In the genomic region with DNA sequence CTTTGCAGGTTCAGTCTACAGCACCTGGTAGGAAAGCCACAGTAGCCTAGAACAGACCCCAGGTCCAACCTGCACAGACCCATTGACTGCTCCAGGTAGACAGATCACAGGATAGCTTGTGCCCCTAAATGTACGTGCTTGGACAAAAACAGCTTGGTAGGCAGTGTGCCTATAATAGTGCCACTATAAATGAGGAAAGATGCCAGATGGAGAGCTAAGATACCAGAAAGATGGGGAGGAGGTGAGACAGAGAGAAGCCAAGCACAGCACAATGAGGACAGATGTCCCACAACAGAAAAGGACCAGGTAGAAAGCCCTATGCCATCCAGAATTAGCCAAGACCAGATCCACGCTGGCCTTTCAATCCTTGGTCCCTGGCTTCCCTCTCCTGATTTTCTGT, we compare ENCODE assay signal across 31 mouse cellular contexts. TPM values are rescaled to one million over a fixed set of nuclear protein-coding genes. Genes with fewer than 3 reads are reported as not detected.
DNase-seq lines count a peak whose midpoint lies in the region; ATAC-seq and TF ChIP-seq lines count a peak whose summit lies in the region.
"Had no signal": no experiment of that assay in that cellular context is flagged by ENCODE, and none has a peak within 500 bp of the region (broad histone marks: within the 10 kb centered on the region; RNA-seq: fewer than 3 reads in every experiment).

No protein-coding gene starts in this region.

- peak overlapping the region; percentile 53 for H3K27ac ChIP-seq in left cerebral cortex, adult 2 months
- H3K27ac ChIP-seq: embryonic facial prominence, embryonic 13.5 days; embryonic facial prominence, embryonic 15.5 days; forebrain, embryonic 10.5 days; forebrain, embryonic 12.5 days had no signal

- no peak for TF ChIP-seq CTCF in left cerebral cortex, adult 2 months (IDR thresholded peaks at IDR 0.05)

- ATAC-seq in frontal cortex, adult (ENCODE audit: low TSS enrichment), result peak; percentile 21; the same call in 1 of the 2 replicates
- ATAC-seq: activated CD4-positive, CD25-positive, alpha-beta regulatory T cell, adult 4 months; CD4-positive, CD25-positive, alpha-beta regulatory T cell, adult 4 months; forebrain, embryonic 14.5 days; forebrain, embryonic 16.5 days; Patski had no signal

- intact Hi-C loops in left cerebral cortex, adult 2 months (cut with DNase I), result loop anchor here (5.0 kb wide), 1 partner anchor 45 kb away; no protein-coding TSS in a partner anchor

- DNase-seq in frontal cortex, postnatal 10 days (ENCODE audit: low spot score in 2 of 2), result no peak
- no peak for DNase-seq in left cerebral cortex, adult 2 months (ENCODE audit: extremely low spot score in 1 of 2, low spot score in 2 of 2)
- no peak for DNase-seq in left cerebral cortex, adult 18-20 months (ENCODE audit: low spot score in 2 of 2)
- peak; percentile 60 for DNase-seq in brain, adult 2 months (ENCODE audit: low read depth, low spot score)
- no peak for DNase-seq in testis, postnatal 14 days (ENCODE audit: low spot score)
- DNase-seq: adrenal gland, adult 8-10 months; adrenal gland, postnatal 14 days; adrenal gland, postnatal 36 days; B cell, adult 2 months; cerebellum, adult 11 months; cerebellum, adult 18-20 months; cerebellum, adult 8-10 months; cerebellum, adult 9-11 months; cerebellum, postnatal 14 days; cerebellum, postnatal 36 days; embryo, embryonic 11 days had no signal

- no peak overlapping the region for H3K4me3 ChIP-seq in left cerebral cortex, adult 2 months
- H3K4me3 ChIP-seq: embryonic facial prominence, embryonic 13.5 days; embryonic facial prominence, embryonic 15.5 days; erythroblast, embryonic 14.5 days; forebrain, embryonic 10.5 days; forebrain, embryonic 12.5 days had no signal

RNA-seq across cellular contexts. Expression of a gene that starts 3.0 kb away (rescaled TPM):
- total RNA-seq in left cerebral cortex, adult 2 months (2021), result under 1 TPM; 0.29 to 0.63 TPM
- under 1 TPM in 1 of 2 experiments, not detected in 1; 0.33 TPM for total RNA-seq in left cerebral cortex, adult 18-20 months (2021)
- total RNA-seq: CH12.LX had no signal

RNA-seq across cellular contexts. Expression of a gene that starts 20.8 kb away (rescaled TPM):
- total RNA-seq in left cerebral cortex, adult 2 months (2021), result 1 to 10 TPM; 2.5 to 2.8 TPM
- 1 to 10 TPM; 2.8 to 3.0 TPM for total RNA-seq in left cerebral cortex, adult 18-20 months (2021)
- total RNA-seq: common myeloid progenitor, adult 5-6 weeks; G1E had no signal

RNA-seq across cellular contexts. Expression of a gene that starts 24.6 kb away (rescaled TPM):
- total RNA-seq in left cerebral cortex, adult 2 months (2021), result 10 to 100 TPM; 12.5 to 13.9 TPM
- 10 to 100 TPM; 10.6 to 13.0 TPM for total RNA-seq in left cerebral cortex, adult 18-20 months (2021)

RNA-seq across cellular contexts. Expression of a gene that starts 49.7 kb away (rescaled TPM):
- not detected for total RNA-seq in left cerebral cortex, adult 2 months (2021)
- total RNA-seq in left cerebral cortex, adult 18-20 months (2021), result not detected
- total RNA-seq: adrenal gland, adult 18-20 months; adrenal gland, adult 8-10 months; adrenal gland, postnatal 14 days; adrenal gland, postnatal 36 days; CH12.LX; common myeloid progenitor, adult 5-6 weeks; G1E had no signal

RNA-seq across cellular contexts. Expression of a gene that starts 50.9 kb away (rescaled TPM):
- 10 to 100 TPM; 67.6 to 69.4 TPM for total RNA-seq in left cerebral cortex, adult 2 months (2021)
- total RNA-seq in left cerebral cortex, adult 18-20 months (2021), result 10 to 100 TPM; 66.8 to 67.7 TPM
